Mouse (Mus musculus) ES-E14 (cell line): Measurements from ENCODE around the gene Zfp853.

ENCODE experiments used
- CHD2 ChIP-seq: IDR thresholded peaks from 2 replicates; pipeline ENCODE4 v1.6.1; 2014; ENCODE audit warnings: mild to moderate bottlenecking, low read depth, low read length, inconsistent platforms
- HCFC1 ChIP-seq: IDR thresholded peaks from 2 replicates; pipeline ENCODE4 v1.6.1; 2012; ENCODE audit warnings: low read length, inconsistent platforms, borderline replicate concordance; ENCODE audit not compliant: insufficient read depth
- MAFK ChIP-seq: IDR thresholded peaks from 2 replicates; pipeline ENCODE4 v1.6.1; 2014; ENCODE audit warnings: mild to moderate bottlenecking, low read depth, low read length, inconsistent platforms; ENCODE audit not compliant: insufficient read depth
- ZC3H11A ChIP-seq: IDR thresholded peaks from 2 replicates; pipeline ENCODE4 v1.6.1; 2012; ENCODE audit warnings: low read depth, mild to moderate bottlenecking, inconsistent platforms, low read length, borderline replicate concordance
- ZNF384 ChIP-seq: IDR thresholded peaks from 2 replicates; pipeline ENCODE4 v1.6.1; 2012; ENCODE audit warnings: low read depth, low read length, inconsistent platforms

DNA sequence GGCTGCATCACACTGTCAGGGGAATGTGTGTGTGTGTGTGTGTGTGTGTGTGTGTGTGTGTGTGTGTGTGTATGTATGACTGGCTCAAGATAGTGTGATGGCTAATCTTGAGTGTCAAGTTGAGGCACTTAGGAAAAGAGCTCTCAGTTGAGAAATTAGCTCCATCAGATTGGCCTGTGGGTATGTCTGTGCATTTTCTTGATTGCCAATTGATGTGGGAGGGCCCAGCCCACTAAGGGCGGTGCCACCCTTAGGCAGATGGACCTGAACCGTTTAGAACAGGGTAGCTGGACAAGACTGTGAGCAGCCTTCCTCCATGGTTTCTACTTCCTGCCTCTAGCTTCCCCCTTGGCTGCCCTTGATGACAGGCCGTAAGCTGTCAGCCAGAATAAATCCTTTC lies 21.3 kb downstream of the Zfp853 start:
- no peak for TF ChIP-seq ZC3H11A
- TF ChIP-seq MAFK = no peak
- TF ChIP-seq HCFC1 = no peak
- no peak for TF ChIP-seq CHD2
- TF ChIP-seq ZNF384 = no peak
